Mouse (Mus musculus): Measurements from ENCODE around the gene Sf3b6. TPM values are rescaled to one million over a fixed set of nuclear protein-coding genes. Genes with fewer than 3 reads are reported as not detected.

The Sf3b6 gene
- total RNA-seq, 1 experiment from 2014 or later: 102 TPM

DNA sequence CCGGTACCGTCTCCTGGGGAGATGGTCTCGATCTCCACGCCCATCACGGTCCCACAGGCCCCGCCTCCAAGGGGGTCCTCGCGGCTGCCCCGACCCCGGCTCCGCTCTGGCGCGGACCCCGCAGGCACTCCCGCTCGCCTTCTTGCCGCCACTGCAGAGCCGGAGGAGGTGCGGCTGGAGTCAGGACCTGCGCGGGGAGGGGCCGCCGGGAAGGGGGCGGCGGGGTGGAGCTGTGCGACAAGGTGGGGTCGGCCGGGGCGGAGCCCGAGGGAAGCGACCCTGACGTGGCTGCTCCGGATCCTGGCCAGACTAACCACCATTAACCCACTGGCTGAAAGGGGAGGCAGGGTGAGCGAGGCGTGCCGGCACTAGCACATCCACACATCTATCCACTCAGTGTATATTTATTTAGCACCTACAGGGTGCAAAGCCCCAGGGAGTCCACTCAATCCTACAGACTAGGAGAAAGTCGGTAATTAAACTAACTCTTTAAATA is 24.1 kb downstream of the Sf3b6 start, which contains the start of gene Fkbp1b:
Gene Fkbp1b (minus strand): TSS at position 200 of the 496 bp plus-strand sequence.
- peak; percentile 52 for DNase-seq

- no peak for DNase-seq
Measured at GRCm38 (mm10) chr12:4842456-4842855, 25.1 kb downstream of the Sf3b6 start.

GRCm38 (mm10) chr12:4842890-4843597 is 25.7 kb downstream of the Sf3b6 start, which contains the start of gene Wdcp:
Wdcp (plus strand) TSS chr12:4843303.
- peak; percentile 87 for DNase-seq

GRCm38 (mm10) chr12:4843741-4844140 is 26.4 kb downstream of the Sf3b6 start:
- DNase-seq: peak; percentile 27

- no peak for DNase-seq
Measured at GRCm38 (mm10) chr12:4856160-4856559, 38.8 kb downstream of the Sf3b6 start.

DNA sequence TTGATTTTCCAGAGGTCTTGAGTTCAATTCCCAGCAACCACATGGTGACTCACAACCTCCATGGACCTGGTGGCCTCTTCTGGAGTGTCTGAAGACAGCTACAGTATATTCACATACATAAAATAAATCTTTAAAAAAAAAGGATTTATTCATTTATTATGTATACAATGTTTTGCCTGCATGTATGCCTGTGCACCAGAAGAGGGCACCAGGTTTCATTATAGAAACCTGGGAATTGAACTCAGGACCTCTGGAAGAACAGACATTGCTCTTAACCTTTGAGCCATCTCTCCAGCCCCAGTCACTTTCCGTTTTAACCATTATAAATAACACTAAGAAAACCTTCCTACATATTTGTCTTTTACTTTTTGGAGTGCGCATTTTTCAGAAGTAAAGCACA is 39.5 kb downstream of the Sf3b6 start:
- no peak for DNase-seq

- no peak for DNase-seq
Measured at GRCm38 (mm10) chr12:4859241-4859914, 42.0 kb downstream of the Sf3b6 start.

- DNase-seq: no peak
Measured at GRCm38 (mm10) chr12:4862672-4863071, 45.3 kb downstream of the Sf3b6 start.

GRCm38 (mm10) chr12:4863654-4864337 is 46.5 kb downstream of the Sf3b6 start:
- DNase-seq: no peak

GRCm38 (mm10) chr12:4864338-4864690 is 47.0 kb downstream of the Sf3b6 start:
- no peak for DNase-seq

DNA sequence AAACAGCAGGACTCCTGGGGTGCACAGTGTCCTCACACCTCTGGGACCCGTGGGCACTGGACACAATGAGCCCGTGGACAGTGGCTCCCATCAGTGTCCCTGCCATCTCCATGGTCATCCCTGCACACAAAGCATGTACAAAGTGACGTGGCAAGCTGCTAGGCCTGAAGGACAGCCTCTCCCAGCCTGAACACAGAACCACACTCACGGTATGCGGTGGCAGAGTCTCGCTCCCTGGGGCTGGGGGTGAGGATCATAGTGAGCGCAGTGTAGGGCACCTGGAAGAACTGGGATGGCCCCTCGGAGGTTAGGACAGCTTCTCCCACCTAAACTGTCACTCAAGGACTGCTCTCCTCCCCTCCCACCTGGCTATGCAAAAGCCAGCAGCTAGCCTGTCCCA is 51.6 kb downstream of the Sf3b6 start:
- no peak for DNase-seq

GRCm38 (mm10) chr12:4871260-4871659 is 53.9 kb downstream of the Sf3b6 start:
- DNase-seq: no peak

DNA sequence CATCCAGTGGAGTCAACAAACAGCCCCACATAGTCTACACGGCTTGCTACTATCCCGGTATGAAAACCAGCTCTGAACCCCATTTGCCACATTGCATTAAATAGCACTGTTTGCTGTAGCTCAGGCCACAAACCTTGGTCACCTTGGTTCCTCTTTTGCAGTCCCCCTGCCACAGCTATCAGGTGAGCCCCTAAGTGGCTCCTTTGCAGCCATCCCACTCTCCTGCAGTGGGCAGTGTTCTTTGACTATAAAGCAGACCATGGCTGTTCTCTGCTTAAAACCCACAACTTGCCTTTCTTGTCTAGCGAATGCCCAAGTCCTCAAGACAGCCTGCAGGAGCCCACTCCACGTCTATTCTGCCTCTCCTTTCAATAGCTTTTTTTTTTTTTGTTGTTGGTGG is 54.9 kb downstream of the Sf3b6 start:
- no peak for DNase-seq

DNA sequence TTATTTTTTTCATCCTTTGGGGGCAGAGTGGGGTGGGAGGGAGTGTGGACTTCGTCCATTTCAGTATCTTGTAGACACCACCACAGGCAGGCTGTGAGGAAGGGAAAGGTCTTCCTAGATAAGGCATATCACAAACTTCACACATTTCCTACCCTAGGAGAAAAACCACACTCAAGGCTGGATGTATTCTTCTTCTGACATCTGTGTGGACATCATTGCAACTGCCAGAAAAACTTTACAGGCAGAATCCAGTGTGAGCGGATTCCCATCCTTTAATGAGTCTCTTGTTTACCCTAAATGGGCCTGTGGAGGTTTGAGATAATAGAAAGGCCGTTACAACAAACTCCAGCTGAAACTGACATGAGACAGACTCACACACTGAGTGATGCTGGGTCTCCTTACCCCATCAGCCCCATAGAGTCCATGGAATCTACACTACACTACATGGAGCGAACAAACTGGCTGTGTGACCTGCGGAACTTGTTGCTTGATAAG is 55.7 kb downstream of the Sf3b6 start:
- no peak for DNase-seq

- no peak for DNase-seq
Measured at GRCm38 (mm10) chr12:4873531-4873930, 56.2 kb downstream of the Sf3b6 start.

DNA sequence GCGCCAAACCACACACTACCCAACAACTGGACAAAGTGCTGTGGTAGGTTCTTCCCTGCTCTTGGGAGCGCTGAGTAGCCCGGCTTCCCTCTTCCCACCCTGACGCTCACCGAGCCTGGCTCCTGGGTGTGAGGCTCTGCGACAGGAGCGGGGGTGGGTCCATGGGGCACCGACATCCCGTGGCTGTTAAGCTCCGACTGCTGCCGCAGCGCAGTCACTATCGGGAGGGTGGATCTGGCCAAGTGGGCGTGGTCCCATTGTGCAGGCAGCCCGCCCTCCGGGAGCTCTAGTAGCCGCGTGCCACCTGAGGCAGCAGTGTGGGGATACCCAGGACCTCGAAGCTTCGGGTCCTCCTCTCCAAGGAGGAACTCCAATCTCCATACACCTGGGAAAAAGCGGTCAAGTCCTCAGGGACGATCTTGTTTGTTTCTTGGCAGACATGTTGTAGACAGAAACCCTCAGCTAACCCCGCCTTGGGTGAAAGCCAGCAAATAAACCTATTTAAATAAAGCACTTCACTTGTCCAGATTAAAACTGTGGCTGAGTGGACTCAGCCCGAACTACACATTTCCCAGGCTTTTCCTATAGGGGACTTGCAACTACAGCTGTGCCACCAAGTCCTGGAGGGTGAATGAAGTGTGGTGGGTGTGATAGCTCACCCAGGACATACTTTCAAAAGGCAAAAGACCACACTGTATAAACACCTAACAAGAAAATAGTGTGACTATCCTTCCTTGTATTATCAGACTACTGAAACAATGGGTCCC is 57.0 kb downstream of the Sf3b6 start, which contains the start of gene Mfsd2b:
Gene Mfsd2b (minus strand): TSS at position 199 of the 767 bp plus-strand sequence.
- DNase-seq: peak; percentile 80

DNA sequence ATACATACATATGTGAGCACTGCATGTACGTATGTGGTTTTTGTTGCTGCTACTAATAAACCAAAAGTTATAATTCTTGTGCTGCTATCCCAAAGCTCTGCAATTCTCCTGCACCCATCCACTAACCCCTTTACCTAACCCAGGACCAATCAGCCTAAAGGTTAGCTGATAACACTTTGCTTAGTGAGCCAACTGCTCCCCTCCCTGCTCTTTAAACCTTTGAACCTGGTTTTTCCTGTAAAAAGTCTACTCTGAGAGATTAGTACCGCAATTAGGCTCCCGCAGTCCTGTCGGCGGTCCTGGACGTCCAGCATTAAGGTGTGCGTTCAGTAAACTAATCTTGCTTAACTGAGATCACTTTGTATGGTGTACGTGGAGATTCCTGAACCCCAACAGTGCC is 58.3 kb downstream of the Sf3b6 start:
- no peak for DNase-seq

Other genes with a start within 250 kb of the Sf3b6 start
- gene Itsn2, start 224.9 kb upstream of the Sf3b6 start, total RNA-seq (2021): 57.2 and 63.3 TPM in 2 replicates
- gene Gm3625, start 224.6 kb upstream of the Sf3b6 start, total RNA-seq (2021): not detected in 2 replicates
- 0.38 and 0.49 TPM in 2 replicates for gene Fam228a, start 79.1 kb upstream of the Sf3b6 start, total RNA-seq (2021)
- gene Pfn4, start 48.5 kb upstream of the Sf3b6 start, total RNA-seq (2021): 1.1 and 4.0 TPM in 2 replicates
- gene Fam228b, start 48.3 kb upstream of the Sf3b6 start, total RNA-seq (2021): 4.7 and 9.2 TPM in 2 replicates
- gene Fkbp1b, start 24.0 kb downstream of the Sf3b6 start, total RNA-seq (2021): 5.6 and 7.2 TPM in 2 replicates
- gene Wdcp, start 25.8 kb downstream of the Sf3b6 start, total RNA-seq (2021): 8.6 and 11.4 TPM in 2 replicates
- 0.64 and 1.2 TPM in 2 replicates for gene Mfsd2b, start 56.8 kb downstream of the Sf3b6 start, total RNA-seq (2021)
- 38.3 and 43.2 TPM in 2 replicates for gene Ubxn2a, start 90.2 kb downstream of the Sf3b6 start, total RNA-seq (2021)
- gene Atad2b, start 99.8 kb downstream of the Sf3b6 start, total RNA-seq (2021): 36.0 and 36.9 TPM in 2 replicates

All from adrenal gland, postnatal 25 days (tissue).